Mouse (Mus musculus): Measurements from ENCODE around the gene Rab34.
A peak's percentile ranks its signal among the peaks of the same experiment; 100 is the strongest.

Gene Rab34

DNA sequence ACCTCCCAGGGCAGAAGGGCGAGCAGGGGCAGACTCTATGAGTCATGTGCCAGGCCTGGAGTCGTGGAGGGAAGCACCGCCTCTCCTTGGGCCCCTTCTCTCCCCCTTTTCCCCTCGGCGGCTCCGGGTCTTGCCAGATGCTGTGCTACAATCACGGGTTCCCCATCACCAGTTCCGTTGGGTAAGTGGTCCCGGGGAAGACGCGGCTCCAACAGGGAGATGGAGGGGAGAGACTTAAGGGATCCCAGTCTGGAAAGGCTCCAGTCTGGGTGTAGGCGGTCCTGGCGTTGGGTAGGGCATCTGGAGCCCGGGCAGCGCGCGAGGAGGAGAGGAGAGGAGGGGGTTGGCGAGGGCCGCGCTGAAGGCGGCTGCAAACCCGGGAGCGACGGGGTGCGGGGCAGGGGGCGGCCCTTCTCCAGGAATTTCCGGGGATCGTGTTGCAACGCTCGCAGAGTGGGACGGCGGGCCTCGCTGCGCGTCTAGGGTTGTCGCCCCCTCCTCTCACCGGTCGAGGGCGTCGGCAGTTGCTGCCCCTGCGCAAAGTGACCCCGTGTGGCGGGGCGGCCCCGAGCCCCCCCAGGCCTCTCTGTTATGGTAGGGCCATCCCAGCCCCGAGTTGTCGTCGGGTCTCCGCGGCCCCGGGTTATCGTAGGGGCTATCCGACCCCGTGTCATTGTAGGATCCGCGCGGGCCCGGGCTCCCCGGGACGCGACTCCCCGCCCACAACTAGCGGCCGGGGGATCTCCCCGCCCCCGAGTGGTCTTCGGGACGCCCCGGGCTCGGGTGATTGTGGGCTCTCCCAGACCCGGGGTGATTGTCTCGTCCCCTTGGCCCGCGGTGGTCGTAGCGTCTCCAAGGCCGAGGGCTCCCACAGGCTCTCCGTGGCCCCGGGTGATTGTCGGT lies at the start of gene Rab34:
TSS of gene Rab34 (plus strand) at position 100 of the 903 bp plus-strand sequence.
- DNase-seq (ENCODE audit: low spot score in 2 of 2): peak; percentile 73

DNA sequence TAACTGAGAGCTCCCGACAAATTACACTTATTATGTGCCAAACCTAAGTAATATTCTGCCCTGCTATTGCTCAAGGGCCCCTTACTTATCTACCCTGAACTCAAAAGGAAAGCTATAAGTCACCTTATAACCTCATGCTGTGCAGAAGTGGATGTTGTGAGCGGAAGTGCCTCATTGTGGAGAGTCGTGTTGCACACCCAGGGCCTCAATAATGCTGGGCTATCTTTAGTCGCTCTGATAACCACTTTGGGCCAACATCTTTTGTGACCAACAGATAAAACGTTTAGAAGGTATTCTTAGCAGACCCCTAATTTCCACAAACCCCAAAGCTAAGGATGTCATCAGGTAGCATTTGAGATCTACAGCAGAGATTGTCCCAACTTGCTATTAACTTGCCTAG lies 47.6 kb upstream of the Rab34 start:
- DNase-seq (ENCODE audit: low spot score in 2 of 2): no peak

DNA sequence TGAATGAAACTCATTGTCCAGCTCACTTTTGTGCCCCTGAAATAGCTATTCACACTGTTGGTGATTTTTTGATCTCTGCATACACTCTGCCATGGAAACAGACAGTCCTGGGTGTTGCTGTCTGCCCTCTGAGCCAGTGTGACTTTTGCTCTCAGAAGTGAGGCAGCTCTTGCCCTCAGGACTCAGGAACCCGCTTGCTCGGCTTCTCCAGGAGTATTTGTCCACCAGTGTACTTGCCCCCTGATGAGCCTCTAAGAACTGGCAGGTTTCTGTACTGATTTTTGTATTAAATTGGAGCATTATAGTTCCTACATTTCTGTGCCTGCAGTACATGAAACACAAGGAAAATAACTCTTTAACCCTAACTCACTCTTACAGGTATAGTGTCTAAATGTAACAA lies 44.7 kb upstream of the Rab34 start:
- DNase-seq (ENCODE audit: low spot score in 2 of 2): no peak

DNA sequence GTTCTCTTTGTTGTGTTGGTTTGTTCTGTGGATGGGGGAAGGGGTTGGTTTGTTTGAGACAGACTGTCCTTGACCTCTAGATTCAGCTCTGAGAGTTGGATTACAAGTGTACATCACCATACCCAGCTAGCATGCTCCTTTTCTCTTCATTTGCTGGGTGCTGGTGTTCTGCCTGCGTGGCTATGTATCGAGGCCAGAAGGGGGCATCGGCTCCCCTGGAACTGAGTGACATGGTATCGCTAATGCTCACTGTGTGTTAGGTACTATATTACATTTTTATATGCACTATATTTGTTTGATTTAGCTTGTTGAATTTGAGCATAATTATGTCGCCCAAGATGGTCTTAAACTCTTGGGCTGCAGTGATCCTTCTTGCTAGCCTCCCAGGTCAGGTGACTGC lies 42.1 kb upstream of the Rab34 start:
- no peak for DNase-seq (ENCODE audit: low spot score in 2 of 2)

DNA sequence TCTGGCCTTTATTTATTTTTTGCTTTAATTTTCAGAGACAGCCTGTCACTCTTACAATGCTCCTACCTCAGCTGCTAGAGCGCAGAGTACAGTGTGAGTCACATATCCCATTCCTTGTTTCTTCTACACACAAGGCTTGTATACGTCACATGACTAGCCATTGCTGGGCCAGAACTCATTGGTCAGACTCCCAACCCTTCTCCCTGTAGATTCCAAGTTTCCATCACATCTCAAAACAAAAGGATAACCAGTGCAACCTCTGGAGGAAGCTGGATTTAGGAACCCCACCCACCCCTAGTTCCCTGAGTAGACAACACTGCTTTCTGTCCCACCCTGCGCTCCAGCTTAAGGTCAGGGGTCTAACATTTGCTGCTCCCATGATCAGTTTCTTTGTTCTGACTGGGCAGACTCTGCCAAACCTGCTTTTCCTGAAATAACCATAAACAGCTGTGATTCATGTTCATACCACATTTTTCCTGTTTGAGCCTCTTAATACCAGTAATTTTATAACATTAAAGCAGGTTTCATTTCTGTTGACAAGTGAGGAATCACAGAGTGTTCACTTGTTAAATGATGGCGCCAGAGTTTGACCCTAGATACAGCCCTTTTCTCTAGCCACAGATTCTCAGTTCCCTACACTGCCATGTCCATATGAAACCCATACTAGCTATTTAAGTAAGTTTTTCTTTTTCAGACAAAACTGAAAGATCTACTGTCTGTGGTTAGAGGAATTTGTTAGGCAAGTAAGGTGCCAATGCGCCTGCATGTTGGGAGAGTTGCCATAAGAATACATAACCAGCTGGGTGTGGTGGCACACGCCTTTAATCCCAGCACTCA lies 41.3 kb upstream of the Rab34 start:
- DNase-seq (ENCODE audit: low spot score in 2 of 2): no peak

DNA sequence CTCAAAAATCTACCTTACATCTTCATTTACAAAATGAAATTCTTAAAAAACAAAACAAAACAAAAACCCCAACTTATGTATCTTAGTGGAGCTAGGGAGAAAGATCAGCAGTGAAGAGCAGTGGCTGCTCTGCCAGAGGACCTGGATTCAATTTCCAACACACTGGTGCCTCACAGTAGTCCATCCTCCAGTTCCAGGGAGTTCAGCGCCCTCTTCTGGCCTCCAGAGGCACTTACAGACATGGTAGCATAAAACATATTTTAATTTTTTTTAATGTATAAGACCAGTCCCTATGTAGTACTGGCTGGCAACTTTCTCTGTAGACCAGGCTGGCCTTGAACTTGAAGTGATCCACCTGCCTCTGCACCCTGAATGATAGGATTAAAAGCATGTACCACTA lies 37.1 kb upstream of the Rab34 start:
- DNase-seq (ENCODE audit: low spot score in 2 of 2): no peak

DNA sequence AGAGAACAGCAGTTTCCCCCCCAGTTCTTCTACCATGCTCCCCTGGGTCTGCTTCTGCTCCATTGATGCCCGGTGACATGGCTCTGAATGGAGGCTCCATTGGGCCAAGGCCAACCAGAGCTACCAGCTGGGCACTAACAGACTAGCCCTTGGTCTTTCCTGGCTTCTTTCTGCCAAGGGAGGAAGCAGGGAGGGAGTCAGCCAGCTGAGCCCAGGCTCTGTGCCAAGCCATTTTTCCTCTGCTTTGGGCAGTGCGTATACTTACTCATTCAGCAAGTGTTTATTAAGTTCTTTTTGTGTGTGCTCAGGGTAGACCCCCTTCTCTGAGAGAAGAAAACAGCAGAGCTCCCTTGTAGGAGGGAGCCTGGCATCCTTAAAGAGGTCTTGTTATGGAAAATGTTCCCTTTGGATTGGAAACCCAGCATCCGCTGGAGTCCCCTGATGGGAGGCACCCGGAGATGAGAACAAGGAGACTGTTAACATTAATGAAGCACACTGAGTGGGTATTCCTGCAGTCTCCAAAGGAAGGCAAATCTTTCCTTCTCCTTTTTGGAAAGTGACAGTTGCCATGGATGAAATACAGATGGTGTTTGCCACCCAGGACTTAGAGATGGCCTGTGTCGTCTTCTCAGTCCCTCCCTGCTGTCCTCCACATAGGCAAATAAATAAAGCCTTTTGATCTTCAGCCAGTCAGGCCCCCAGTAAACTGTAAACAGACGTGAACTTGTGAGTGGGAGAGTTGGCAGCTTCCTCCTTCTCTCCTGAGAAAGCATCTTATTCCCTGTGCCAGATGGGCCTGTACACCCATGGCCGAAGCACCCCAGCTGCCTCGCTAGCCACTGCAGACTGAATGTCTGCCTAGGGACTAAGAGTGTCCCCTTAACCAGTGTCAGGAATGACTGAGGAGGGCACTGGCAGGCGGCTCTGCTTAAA lies 35.7 kb upstream of the Rab34 start:
- DNase-seq (ENCODE audit: low spot score in 2 of 2): peak; percentile 70 to 86

DNA sequence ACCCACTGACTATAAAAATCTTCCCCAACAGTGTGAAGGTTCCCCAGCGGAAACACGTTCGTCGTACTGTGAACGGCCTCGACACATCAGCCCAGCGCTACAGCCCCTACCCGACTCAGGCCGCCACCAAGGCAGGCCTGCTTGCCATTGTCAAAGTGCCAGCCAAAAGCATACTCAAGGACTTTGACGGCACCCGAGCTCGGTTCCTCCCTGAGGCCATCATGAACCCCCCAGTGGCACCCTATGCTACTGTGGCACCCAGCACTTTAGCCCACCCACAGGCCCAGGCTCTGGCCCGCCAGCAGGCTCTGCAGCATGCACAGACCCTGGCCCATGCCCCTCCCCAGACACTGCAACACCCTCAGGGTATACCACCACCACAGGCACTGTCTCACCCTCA lies 34.5 kb upstream of the Rab34 start:
- no peak for DNase-seq (ENCODE audit: low spot score in 2 of 2)

DNA sequence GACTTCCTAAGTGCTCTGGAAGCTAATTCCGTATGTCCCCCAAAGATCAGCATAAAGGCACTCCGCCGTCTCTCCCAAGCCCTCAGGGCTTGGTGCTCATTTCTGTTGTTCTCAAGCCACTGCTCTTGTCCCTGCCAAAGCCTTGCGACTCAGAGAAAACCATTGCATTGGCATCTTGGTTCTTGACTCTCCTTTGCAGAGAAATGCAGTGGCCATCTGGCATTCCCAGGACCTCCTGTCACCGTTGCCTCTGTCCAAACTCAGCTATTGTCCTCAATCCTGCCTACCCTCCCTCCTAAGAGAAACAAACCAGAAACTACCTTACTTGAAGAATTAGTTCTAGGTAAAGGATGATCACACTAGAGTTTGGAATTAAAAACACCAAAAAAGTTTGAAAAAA lies 32.6 kb upstream of the Rab34 start:
- no peak for DNase-seq (ENCODE audit: low spot score in 2 of 2)

DNA sequence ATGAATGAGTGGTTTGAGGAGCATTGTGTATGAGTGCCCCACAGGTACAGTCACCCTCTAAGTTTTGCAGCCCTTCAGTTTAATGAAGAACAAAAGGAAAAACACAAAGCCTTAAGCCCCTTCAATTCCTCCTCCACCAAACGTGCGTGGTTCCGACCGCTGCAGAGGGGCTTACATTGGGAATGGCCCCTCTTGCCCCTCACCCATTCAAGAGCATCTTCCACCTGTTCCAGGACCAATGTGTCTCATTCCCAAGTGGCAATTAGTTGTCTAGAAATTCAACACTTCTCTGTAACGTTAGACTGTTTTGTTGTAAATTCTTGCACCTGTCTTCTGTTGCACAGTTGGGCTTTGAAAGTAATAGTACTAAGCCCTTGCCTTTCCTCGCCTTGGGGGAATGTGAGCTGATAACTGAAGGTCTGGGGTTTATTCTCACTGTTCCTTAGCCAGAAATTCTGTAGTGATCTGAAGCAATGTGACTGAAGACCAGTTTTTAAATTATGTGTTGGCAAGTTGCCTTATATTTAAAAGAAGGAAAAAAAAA lies 32.0 kb upstream of the Rab34 start:
- no peak for DNase-seq (ENCODE audit: low spot score in 2 of 2)

DNA sequence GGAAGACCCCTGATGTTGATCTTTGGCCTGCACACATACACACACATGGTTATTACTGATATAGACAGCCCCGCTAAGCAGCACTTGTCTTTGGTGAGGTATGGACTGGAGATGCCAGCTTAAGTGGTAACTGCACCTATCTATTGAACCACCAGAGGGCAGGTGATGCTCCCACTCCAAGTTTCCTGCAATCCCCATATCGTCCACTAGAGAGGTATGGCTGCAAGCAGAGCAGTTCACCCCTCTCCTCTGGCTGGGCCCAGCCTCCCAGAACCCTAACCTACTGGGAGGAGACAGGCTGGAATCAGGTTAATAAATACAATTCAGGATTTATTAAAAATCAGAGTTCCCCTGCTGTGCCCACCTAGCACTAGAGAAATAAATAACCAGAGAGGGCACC lies 29.1 kb upstream of the Rab34 start:
- peak; percentile 69 to 74 for DNase-seq (ENCODE audit: low spot score in 2 of 2)

DNA sequence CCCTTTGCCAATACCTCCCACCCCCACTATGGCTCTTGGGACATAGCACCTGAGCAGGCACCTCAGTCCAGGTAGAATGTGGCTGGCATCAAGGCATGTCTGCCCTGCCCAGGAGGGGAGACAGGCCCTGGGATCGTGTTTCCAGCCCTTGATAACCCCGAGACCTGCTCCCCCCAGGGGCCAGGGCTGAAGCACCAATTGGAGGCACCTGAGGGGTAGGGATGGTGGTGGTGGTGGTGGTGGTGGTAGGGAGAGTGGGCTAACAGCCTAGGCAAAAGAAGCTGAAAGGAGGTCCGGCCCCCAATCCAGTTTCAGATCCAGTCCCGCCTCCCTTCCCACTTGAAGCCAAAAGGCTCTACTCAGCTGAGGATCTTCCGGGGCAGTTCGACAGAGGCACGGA lies 28.7 kb upstream of the Rab34 start:
- no peak for DNase-seq (ENCODE audit: low spot score in 2 of 2)

DNA sequence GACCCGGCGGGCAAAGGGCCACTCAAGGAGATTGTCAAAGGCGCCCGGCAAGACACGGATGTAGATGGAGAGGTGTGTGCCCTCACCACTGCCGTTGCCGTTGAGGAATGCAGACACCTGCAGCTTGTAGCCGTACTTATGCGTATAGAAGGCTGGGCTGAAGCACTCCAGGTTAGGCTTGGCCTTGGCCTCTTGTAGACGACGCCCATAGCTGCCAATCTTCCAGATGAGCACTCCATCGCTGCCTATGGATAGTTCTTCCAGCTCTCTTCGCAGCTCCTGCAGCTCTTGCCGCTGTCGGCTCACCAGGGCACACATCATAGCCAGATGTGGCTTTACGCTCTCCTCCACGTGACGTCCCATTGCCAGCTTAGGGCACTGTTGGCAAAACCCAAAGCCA lies 28.1 kb upstream of the Rab34 start:
- no peak for DNase-seq (ENCODE audit: low spot score in 2 of 2)

DNA sequence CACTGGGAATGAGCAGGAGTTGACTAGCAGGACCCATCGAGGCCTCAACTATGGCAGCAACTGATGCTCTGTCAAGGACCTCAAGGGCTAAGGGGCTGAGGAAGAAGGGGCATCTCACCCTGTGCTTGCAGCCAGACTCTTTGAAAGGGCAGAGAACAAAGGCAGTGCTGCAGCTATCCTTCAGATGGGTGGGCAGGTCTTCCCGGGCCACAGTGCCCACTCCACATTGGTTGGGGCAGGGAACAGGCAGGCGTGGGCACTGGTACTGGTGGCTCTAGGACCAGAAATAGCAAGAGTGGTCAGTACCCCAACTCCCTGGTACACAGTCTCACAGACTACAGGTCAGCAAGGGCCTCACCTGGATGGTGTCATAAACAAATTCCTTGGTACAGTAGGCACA lies 27.6 kb upstream of the Rab34 start:
- DNase-seq (ENCODE audit: low spot score in 2 of 2): no peak

DNA sequence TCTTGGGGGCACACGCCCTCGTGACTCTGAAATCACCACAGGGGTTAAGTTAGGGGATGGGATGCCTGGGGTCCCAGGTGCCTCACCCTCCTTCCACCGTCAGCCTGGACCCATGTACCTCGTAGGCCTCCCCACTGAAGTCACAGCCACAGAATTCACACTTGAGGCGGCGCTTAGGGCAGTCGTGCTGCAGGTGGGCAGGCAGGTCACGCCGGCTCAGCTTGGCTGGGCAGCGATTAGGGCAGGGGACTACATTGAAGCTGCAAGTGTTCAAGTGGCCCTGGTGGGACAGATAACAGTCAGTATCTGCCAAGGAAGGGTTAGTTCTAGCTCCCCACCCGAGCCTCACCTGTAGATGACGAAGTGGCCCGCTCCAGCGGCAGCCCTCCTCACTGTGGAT lies 27.1 kb upstream of the Rab34 start:
- DNase-seq (ENCODE audit: low spot score in 2 of 2): no peak

DNA sequence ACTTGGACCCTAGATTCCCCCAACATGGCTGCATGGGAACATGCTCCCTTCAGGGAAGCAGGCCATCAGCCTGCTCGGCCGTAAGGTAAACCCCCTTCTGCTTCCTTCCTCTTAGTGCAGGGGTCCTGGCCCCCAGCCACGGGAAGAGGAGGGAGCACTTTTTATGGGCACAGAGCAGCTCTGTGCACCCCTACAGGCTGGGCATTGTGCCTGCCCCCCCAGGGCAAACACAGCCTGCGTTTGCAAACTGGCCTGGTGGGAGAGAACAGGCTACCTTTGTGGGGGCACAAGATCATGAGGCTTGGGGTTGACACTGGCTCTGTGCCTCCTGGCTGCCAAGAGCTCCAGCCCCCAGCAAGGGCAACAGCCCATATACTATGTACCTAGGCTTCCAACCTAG lies 26.3 kb upstream of the Rab34 start:
- DNase-seq (ENCODE audit: low spot score in 2 of 2): no peak

DNA sequence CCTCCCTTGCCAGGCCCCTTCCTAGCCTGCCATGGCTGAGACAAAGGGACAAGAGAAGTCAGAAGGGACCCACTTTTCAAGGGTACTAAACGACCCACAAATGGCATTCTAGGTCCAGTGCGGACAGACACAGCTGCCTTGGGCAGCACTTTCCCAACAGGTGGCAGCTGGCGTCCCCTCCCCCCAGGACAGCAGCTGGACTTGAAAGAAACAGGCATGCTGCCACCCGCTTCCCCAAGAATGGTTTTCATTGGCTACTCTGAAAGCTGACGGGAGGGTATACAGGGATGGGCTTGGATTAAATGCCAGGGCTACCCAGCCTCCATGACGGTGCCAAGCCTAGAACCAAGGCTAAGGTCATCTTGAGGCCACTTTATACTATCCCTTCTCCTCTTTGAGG lies 25.7 kb upstream of the Rab34 start:
- DNase-seq (ENCODE audit: low spot score in 2 of 2): peak; percentile 50 to 77

DNA sequence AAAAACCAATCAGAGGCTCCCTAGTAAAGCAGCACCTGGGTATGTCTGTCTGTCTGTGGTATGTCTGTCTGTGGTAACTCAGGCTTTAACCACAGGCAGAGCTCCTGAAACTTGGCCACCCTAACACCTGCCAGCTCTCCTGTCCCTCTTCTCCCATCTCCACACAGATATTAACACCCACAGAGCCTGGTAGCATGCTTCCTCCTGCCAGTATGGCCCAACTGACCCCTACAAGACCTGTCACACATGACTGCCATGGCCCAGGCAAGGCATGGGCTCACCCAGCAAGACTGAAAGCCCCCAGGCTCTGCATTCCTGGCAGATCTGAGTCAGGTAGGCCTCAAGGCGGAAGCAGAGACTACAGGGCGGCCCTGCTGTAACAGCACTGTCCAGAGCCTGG lies 25.2 kb upstream of the Rab34 start:
- no peak for DNase-seq (ENCODE audit: low spot score in 2 of 2)

DNA sequence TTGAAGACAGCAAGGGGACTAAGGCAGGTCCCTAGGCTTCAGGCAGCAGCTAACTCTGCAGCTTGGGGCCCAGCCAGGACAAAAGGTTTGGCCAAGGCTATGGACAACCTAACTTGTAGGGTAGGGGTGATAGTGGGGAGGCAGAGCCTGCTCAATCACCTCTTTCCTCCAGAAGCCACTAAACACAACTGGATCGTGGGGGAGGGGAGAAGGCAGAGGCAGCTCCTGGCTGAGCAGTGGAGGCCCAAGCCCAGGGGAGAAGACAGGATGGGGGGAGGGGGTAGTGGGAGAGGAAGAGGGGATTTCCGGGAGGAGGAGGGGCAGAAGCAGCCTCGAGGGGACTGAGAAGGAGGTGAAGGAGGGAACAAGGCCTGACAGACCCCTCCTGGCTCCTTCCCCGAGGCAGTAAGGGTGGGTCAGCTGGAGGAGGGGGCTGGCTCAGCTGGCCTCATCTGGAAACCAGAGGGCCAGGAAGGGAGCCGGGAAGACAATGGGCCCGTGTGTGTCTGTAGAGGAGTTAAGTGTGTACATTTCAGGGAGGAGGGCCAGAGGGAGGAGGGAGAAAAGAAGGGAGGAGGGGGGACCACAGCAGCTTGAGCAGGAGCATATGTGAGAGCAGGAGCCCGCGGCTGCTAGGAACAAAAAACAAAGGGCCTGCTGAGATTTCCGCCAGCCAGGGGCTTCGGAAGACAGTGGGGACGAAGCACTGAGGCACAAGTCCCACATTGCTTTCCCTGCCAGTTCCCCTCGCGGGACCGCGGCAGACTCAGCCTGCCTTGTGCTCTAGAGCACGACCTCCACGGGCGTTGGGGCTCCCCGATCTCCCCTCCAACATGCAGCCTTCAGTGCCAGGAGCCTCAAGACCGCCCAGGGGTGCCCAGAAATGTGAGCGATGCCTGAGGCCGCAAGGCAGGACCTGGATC lies 24.3 kb upstream of the Rab34 start:
- no peak for DNase-seq (ENCODE audit: low spot score in 2 of 2)

DNA sequence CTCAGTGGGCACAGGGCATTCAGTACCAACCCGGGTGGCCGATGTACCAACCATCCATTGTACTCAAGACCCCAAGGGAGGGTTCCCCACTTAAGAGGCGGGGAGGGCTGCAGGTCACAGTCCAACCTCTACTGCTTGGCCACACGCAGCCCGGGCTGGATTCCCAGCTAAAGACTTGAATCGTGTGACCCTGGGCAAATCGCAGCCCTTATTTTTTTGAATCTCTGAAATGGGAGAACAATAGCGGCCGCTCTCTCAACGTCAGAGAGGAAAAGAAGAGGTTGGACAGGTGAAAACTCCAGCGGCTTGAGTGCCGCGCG lies 23.7 kb upstream of the Rab34 start:
- no peak for DNase-seq (ENCODE audit: low spot score in 2 of 2)

Measured in frontal cortex, postnatal 14 days (tissue).